Mouse (Mus musculus) T-helper 17 cell (primary cell): ENCODE results near the gene Dnaaf5.

ENCODE experiments used
- in situ Hi-C, 2 experiments: fragments of 300-600 bp; cut with MboI, MseI; formaldehyde crosslinking; loops; 1 replicate in 1 of 2; 2 replicates in 1 of 2; pipeline ENCODE4 v1.15.1; 2025; ENCODE audit warnings: high pct_unique_total_duplicates in 2 of 2

The Dnaaf5 gene

GRCm38 (mm10) chr5:139149681-139150602 lies at the start of gene Dnaaf5, which contains the start of gene Prkar1b:
Dnaaf5 (plus strand) TSS chr5:139150223.
Prkar1b (minus strand) TSS chr5:139150001.
- in situ Hi-C loops, result loop anchor here in 1 of 2 experiments (5.0 kb wide), 1 partner anchor 97 kb away; no protein-coding TSS in a partner anchor

- in situ Hi-C loops, result no loop called here
Observed at GRCm38 (mm10) chr5:139101783-139102182, 48.2 kb upstream of the Dnaaf5 start.

DNA sequence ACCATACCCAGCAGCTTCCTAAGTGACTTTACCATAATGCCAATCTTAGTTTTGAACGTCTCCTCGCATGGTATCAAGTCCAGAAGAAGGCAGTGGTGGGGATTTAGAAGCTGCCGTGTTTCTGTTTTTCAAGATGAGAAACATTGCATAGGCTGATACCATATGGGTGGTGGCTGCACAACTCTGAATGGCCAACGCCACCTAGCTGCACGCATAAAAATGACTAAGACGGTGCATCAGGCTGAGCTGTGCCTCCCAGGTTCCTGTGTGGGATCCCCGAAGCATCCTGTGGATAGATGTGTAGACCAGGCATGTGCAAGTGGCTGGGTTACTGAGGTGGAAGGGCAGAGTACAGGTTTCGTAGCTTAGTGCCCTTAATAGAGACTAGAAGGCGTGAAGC lies 42.2 kb upstream of the Dnaaf5 start:
- in situ Hi-C loops, result no loop called here

GRCm38 (mm10) chr5:139110140-139110855 lies 39.7 kb upstream of the Dnaaf5 start:
- in situ Hi-C loops, result no loop called here

GRCm38 (mm10) chr5:139111991-139112390 lies 38.0 kb upstream of the Dnaaf5 start:
- in situ Hi-C loops, result no loop called here

DNA sequence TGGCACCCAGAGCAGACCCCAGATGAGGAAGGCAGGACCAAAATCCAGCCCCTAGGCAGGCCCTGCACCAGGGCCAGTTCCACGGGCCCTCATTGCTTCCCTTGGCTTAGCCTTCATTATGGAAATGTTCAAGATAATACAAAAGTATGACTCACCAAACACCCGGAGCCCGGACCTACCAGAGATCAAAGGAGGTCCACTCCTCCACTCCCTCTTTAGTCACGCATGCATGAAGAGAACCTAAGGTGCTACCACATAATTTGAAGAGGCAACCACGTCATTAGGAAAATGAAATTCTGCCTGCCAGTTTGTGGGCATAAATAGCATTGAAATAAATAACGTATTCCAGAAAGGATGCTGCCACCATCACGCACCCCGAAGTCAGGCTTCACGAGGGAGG lies 37.6 kb upstream of the Dnaaf5 start:
- in situ Hi-C loops, result no loop called here

DNA sequence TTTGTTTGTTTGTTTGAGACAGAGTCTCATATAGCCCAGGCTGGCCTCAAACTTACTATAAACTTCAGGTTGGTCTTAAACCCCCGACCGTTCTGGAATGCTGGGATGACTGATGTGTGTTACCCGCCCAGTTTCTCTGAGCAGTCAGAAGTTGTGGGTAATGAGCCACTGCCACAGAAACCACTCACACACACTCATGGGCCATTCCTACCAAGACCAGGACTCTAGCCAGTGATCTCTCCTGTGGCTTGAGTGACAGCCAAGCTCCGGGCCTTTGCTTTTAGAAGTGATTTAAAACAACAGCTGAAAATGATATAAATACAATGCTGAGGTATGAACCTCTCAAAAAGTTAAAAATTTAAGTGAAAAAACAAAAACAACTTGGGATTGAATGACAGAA lies 35.1 kb upstream of the Dnaaf5 start:
- in situ Hi-C loops, result no loop called here

GRCm38 (mm10) chr5:139115507-139115906 lies 34.5 kb upstream of the Dnaaf5 start:
- in situ Hi-C loops, result no loop called here

DNA sequence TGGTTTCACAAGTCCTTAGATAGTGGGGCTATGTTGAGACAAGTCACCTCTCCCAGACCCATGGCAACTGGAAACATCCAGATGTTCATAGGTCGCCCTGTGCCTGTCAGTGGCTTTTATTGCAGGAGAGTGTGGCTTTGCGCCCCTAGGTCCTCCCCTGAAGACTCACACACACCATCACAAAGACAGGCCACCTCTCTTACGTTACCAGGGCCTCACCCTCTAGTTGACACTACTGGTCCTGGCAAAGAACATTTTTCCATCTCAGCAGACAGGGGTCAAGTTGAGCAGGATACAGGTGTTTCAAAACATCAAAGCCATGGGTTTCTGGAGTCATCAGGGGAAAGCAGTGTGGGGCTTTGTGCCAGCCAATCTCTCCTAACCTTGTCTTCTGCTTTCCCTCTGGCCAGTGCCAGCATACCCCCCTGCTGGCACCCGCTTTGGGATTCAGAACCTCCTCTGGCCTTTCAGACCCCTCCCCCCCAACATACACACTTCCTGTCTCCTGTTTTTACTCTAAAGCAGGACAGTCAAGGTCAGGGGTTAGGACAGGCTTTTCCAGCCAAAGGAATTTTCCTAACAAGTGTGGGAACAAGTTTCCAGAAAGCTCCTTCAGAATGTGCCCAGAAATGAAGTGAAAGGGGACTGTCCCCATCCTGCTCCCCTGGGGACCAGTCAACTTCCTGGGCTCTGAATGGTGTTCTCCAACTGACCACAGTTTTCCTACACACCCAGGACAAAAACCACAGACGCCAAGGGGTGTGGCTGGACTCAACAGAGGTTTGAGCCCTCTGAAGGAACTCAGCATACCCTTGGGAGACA lies 31.7 kb upstream of the Dnaaf5 start:
- in situ Hi-C loops, result no loop called here

DNA sequence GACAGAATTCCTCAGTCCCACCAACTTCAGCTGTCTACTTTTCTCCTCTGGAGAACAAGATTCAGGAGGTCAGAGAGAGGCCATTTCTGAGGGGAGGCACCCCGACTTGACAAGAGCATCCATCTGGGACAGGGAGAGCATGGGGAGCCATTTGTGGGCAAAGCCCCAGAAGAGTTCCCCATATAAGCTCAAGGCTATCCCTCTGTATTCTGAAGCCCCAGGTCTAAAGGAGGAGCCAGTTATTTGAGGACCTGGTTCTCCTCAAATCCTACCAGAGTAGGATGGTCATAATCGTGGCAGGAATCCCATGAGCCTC lies 31.1 kb upstream of the Dnaaf5 start:
- in situ Hi-C loops, result no loop called here

DNA sequence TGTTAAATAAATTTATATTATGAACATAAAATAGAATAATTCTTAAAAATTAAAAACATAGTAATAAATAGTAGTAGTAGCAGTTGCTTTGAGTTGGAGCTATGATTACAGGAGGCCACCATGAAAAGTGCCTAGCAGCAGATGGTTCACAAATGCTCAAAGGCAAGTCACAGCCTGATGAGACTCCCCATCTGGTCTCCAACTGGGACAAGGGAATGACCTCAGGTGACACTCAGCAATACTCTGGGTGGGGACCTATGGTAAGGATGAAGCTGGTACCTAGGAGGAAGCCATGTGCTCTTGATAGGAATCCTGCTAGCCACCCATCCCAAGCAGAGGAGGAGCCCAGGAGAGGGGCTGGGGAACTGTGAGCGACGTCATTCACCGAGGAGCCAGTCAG lies 24.3 kb upstream of the Dnaaf5 start:
- in situ Hi-C loops, result no loop called here

DNA sequence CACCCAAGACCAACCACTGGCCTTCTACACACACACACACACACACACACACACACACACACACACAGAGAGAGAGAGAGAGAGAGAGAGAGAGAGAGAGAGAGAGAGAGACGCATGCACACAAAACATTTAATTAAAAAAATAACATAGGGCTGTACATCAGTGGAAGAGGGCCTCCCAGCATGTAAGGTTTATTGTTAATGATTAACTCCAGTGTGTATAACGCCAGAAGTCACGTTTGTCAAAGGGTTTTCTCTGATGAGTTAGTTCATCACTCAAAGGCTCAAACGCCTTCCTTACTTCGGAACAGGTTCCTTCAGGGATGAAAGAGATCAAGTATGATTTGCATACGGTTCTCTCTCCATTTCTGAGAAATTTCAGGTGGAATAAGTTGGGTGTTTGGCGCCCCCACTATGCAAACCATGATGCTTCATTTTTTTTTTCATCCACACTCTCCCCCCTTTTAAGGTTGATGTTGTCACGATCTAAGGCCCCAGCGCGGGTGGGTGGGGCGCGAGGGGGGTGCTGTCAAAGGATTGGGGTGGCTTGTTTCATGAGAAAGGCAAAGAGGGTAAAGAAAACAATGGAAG lies 21.5 kb upstream of the Dnaaf5 start:
- in situ Hi-C loops, result no loop called here

- in situ Hi-C loops, result no loop called here
Observed at GRCm38 (mm10) chr5:139129078-139129477, 20.9 kb upstream of the Dnaaf5 start.

DNA sequence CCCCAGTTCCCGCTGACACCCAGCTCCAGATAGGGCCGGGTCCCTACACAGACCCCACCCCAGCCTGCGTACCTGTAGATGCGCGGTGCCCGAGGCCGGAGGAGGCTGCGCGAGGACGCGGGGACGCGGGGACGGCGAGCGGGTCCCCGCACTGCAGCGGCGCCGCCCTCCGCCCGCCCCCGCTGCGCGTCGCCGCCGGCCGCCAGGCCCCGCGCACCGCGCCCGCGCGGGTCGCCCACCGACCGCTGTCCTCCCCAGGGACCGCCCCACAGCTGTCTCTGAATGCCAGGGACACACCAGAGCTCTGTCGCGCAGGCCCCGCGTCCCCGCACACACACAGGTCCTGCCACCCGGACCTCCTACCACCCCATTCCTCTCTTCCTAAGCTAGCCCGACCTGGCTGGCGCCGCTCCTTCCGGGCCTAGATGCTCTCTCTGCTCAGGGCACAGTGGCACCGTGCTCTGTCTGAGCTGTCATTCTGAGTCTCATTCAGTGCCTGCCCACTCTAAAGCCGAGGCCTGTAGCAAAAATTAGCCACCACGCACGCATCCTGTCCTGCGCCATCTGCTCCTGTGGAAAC lies 20.4 kb upstream of the Dnaaf5 start:
- in situ Hi-C loops, result no loop called here

DNA sequence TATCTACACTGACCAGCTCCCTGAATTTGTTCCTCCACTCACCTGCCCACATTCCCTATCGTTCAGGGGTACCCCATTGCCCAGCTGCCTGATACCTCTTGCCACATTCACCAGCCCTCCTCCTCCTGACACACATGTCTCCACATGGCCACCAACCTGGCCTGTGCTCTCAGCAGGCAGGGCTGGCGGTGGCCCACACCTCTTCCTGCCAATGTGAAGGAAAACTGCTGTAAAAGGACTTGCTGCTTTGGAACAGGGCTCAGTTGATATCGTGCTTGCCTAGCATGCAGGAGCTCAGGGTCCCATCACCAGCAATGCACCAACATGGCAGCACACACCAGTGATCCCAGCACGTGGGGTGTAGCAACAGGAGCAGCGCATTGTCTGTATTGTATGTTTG lies 19.7 kb upstream of the Dnaaf5 start:
- in situ Hi-C loops, result no loop called here

- in situ Hi-C loops, result no loop called here
Observed at GRCm38 (mm10) chr5:139134501-139134900, 15.5 kb upstream of the Dnaaf5 start.

DNA sequence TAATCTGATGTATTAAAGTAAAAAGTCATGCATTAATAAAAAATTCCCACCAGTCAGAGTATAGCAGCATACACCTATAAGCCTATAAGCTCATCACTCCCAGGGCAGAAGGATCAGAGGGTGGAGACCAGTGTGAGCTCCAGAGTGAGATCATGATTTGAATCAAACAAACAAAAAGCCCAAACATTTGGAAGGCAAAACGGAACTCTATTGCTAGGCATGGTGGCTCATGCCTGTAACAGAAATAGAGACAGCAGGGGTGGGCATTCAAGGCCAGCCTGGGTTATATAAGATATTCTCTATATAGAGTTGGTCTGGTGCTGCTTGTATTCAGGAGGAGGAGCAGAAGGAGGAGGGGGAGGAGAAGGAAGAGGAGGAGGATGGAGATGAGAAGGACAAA lies 13.7 kb upstream of the Dnaaf5 start:
- in situ Hi-C loops, result no loop called here

GRCm38 (mm10) chr5:139137176-139137575 lies 12.8 kb upstream of the Dnaaf5 start:
- in situ Hi-C loops, result no loop called here

DNA sequence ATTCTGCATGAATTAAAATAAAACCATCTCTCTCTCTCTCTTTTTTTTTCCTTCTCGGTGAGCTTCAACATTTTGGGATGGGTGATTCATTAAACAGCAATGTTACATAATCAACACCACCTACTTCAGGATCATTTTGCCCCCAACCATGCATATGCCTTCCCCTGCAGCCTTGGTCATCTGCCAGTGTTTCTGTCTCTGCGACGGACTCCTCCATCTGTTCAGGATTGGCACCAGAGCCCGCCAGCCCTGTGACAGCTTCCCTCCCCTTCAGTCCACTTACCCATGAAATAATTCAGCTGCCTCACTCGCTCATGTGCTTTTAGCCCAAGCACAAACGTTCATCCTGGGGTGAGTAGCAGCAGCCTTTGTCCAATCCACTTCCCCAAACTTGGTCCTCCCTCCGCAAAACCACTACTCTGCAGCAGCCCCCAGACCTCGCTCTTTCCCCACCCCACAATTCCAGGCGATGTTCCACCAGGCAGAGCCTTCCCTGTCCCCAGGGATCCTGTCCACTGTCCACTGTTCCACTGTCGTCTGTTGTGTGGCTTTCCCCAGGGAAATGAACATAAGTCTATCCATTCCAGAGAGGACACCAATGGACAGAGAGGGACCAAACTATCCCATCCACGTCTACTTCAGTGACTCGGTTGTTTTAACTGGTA lies 11.6 kb upstream of the Dnaaf5 start:
- in situ Hi-C loops, result no loop called here

- in situ Hi-C loops, result no loop called here
Observed at GRCm38 (mm10) chr5:139138926-139139472, 11.0 kb upstream of the Dnaaf5 start.
